Mouse (Mus musculus): ENCODE data around the gene Ccdc107. TPM values are rescaled to one million over a fixed set of nuclear protein-coding genes. Genes with fewer than 3 reads are reported as not detected.

Gene Ccdc107
- total RNA-seq, 2 experiments from 2014 or later = 25.0 to 26.0 TPM

GRCm38 (mm10) chr4:43513300-43513699 lies 20.6 kb downstream of the Ccdc107 start:
- no peak for DNase-seq

DNA sequence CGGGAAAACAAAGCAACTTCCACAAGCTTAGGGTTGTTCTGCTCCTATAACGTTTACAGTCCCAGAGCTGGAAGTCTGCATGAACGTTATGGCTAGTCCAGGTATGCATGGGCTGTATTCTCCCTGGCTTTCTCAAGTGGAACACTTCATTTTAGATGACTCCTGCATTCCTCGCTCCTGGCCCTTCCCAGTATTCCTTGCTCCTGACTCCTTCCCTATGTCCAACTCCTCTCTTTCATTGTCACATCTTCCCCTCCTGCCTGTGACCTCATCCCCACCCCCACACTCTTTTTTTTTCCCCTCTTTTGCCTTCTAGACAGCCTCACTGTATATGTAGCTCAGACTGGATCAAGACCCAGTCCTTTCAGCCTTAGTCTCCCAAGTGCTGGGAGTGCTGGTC lies 21.1 kb downstream of the Ccdc107 start:
- DNase-seq = no peak

DNA sequence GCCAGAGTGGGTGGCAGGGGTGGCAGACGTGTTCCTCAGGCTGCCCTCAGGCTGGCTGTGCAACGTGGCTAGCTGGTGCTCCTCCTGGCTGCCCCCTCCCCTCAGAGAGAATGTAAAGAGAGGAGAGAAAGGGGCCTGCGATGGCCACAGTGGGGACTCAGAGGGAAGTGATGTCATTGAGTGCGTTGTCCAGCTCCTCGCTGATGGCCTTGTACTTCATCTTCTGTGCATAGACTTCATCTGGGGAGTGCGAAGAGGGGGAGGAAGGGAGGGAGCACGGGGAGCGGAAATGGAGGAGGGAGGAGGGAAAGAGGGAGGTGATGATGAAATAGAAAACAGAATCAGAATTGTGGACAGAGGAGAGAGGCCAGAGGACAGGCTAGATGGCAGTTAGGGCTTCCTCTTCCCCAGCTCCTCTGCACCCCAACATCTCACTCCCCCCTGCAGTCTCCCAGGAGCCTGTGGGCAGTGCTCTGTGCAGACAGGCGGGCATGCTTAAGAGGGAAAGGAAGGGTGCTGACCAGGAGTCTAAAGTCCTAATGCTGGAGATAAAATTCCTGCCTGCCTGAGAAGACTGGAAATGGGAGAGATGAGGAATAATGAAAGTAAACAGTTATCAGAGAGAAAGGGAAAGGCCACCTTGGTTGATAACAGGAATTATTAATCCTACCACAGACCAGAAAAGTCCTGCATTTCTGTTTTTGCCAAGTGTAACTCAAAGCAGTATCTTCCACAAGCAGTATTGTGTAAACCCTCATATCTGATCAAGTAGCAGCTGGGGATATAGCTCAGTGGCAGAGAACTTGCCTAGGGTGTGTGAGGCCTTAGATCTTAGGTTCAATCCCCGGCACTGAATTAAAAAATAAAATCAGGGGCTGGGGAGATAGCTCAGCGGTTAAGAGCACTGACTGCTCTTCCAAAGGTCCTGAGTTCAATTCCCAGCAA lies 23.3 kb downstream of the Ccdc107 start:
- DNase-seq = no peak

DNA sequence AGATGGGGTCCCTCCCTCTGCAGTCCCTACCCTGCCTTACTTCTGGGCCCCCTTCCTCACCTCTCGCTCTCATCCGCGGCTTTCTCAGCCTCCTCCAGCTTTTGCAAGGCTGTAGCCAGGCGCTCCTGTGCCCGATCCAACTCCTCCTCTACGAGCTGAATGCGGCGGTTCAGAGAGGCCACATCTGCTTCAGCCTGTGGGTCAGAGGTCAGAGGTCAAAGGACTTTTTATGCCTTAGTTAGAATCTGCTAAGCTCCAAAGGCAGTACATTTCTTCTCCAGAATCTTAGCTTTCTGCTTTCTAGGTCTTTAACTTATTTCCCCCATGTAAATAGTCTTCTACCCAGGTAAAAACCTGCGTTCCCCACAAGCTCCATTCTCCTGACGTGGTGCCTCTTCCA lies 26.9 kb downstream of the Ccdc107 start:
- DNase-seq = no peak

GRCm38 (mm10) chr4:43519956-43520355 lies 27.3 kb downstream of the Ccdc107 start:
- peak; percentile 83 to 86 for DNase-seq

GRCm38 (mm10) chr4:43527880-43528279 lies 35.2 kb downstream of the Ccdc107 start:
- DNase-seq = no peak

DNA sequence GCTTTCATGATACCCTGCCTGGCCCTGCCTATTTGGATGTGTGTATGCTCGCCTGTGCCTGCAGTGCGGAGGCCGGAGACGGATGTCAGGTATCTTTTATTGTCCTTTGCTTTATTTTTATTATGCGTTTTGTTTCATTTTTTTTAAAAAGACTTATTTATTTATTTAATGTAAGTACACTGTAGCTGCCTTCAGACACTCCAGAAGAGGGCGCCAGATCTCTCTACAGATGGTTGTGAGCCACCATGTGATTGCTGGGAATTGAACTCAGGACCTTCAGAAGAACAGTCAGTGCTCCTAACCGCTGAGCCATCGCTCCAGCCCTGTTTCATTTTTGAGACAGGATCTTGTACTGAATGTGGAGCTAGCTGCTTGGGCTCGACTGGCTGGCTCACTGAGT lies 35.8 kb downstream of the Ccdc107 start:
- no peak for DNase-seq

DNA sequence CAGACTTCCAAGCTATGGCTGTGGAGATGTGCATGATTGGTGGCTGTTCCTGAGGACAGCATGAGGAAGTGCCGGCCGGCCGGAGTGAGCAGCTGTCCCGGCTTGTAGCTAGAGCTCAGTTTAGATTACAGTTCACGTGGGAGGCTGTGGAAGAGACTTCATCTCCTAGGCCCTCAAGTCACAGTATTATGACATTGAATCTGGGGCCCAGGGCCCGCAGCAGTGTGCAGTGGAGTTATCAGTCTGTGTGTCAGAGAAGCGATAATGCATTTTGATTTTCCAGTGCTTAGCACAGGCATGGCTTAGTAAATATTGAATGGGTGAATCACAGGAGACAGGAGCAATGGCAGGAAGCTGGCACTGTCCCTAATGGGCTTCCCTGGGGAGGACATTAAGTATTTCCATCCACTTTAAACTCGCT lies 37.4 kb downstream of the Ccdc107 start:
- DNase-seq = no peak

DNA sequence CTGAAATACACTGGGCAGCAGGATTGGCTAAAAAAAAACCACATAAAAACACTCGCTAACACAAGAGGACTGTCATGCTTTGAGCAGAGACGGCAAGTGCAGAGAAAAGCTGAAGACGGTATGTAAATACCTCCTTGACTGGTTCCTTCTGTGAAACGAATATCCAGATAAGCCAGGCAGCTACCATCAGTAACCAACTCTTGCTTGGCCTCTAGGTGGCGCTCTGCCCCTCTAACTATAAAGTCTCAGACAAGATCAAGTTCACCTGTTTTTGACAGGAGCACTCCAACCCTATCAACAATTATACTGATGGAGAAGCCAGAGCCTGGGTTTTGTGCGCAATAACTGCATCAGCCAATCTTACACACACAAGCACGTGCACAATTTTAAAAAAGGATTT lies 37.9 kb downstream of the Ccdc107 start:
- DNase-seq = peak; percentile 59 to 62

DNA sequence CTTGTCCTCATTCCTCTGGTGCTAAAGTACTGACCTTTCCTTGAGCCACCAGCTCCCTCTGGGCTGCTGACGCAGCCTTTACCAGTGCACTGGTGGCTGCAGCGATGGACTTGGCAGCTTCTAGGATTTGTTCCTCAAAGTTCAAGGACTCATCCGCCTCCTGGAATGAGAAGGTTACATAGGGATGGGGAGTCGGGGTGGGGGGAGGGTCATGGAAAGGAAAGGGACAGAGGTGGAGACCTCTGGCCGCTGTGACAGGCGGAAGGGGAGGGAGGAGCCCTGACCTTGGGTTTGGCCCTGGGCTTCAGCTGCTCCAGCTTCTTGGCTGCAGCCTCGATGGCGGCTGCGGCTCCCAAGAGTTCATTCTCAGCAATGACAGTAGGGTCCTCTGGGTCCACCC lies 40.6 kb downstream of the Ccdc107 start:
- no peak for DNase-seq

DNA sequence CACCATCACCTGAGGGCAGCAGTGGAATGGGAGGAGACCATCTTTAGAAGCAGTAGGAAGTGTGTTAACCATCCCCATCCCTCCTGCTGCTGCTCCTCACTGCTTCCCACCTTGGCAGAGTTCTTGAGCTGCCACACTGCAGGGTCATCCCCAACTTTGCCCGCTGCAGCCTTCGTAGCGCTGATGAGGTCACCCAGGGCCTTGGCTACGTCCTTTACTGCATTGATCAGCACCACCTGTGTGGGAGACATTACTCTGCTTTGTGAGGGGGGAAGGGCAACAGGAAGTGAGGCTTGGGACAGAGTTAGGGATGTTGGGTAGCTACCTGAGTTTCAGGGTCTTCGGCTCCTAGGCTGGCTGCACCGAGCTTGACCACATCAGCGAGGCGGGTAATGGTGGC lies 42.9 kb downstream of the Ccdc107 start:
- no peak for DNase-seq

DNA sequence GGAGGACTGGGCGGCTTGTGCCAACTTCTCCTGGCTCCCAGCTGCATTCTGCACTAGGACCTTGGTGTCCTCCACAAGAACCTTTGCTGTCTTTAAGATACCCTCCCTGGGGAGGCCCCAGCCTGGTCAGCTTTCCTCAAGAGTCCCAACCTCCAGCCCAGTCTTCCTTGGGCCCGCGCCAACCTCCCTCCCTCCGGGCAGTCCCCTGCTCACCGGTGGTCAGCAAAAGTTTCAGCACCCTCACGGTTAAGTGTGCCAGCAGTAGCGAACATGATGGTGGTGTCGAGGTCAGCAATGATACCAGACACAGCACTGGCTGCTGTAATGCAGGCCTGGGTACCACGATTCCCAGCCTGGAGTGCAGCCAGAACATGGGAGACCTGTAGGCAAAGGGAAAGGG lies 43.3 kb downstream of the Ccdc107 start:
- DNase-seq = no peak

- DNase-seq = no peak
These were observed 49.3 kb downstream of the Ccdc107 start for GRCm38 (mm10) chr4:43542044-43542443.

Other genes with a start within 250 kb of the Ccdc107 start
- under 1 TPM; 0.20 to 0.22 TPM for gene Atp8b5, start 225.7 kb upstream of the Ccdc107 start, total RNA-seq (2021)
- 100 to 1,000 TPM; 104 to 120 TPM for gene Rusc2, start 110.9 kb upstream of the Ccdc107 start, total RNA-seq (2021)
- 1 to 10 TPM in 1 of 2 experiments, under 1 TPM in 1; 0.72 to 2.6 TPM for gene Fam166b, start 63.8 kb upstream of the Ccdc107 start, total RNA-seq (2021)
- gene Tesk1, start 51.0 kb upstream of the Ccdc107 start, total RNA-seq (2021) = 10 to 100 TPM; 76.2 to 76.3 TPM
- gene Cd72, start 38.3 kb upstream of the Ccdc107 start, total RNA-seq (2021) = not detected
- gene Sit1, start 9.2 kb upstream of the Ccdc107 start, total RNA-seq (2021) = not detected
- under 1 TPM; 0.56 to 0.82 TPM for gene Arhgef39, start 6.8 kb downstream of the Ccdc107 start, total RNA-seq (2021)
- under 1 TPM; 0.17 to 0.35 TPM for gene Car9, start 14.1 kb downstream of the Ccdc107 start, total RNA-seq (2021)
- gene Tpm2, start 30.9 kb downstream of the Ccdc107 start, total RNA-seq (2021) = 1 to 10 TPM; 4.8 to 6.9 TPM
- 10 to 100 TPM; 72.6 to 73.2 TPM for gene Creb3, start 69.4 kb downstream of the Ccdc107 start, total RNA-seq (2021)
- 10 to 100 TPM; 44.8 to 49.0 TPM for gene Tln1, start 69.8 kb downstream of the Ccdc107 start, total RNA-seq (2021)
- 10 to 100 TPM; 43.2 to 51.2 TPM for gene Rgp1, start 85.8 kb downstream of the Ccdc107 start, total RNA-seq (2021)
- gene Gba2, start 86.0 kb downstream of the Ccdc107 start, total RNA-seq (2021) = 10 to 100 TPM; 58.8 to 59.6 TPM
- not detected for gene Msmp, start 91.6 kb downstream of the Ccdc107 start, total RNA-seq (2021)
- 10 to 100 TPM; 51.6 to 59.1 TPM for gene Npr2, start 139.0 kb downstream of the Ccdc107 start, total RNA-seq (2021)
- gene Spag8, start 160.7 kb downstream of the Ccdc107 start, total RNA-seq (2021) = 1 to 10 TPM in 1 of 2 experiments, under 1 TPM in 1; 0.87 to 1.4 TPM
- gene Hint2, start 163.6 kb downstream of the Ccdc107 start, total RNA-seq (2021) = 10 to 100 TPM; 29.6 to 33.2 TPM
- 10 to 100 TPM; 66.7 to 67.3 TPM for gene Tmem8b, start 176.1 kb downstream of the Ccdc107 start, total RNA-seq (2021)
- 1 to 10 TPM; 1.3 to 1.5 TPM for gene Fam221b, start 176.2 kb downstream of the Ccdc107 start, total RNA-seq (2021)
- gene Olfr70, start 207.9 kb downstream of the Ccdc107 start, total RNA-seq (2021) = not detected
- not detected for gene Olfr71, start 217.4 kb downstream of the Ccdc107 start, total RNA-seq (2021)
- 1 to 10 TPM in 1 of 2 experiments, under 1 TPM in 1; 0.47 to 1.2 TPM for gene Hrct1, start 234.3 kb downstream of the Ccdc107 start, total RNA-seq (2021)
- 1 to 10 TPM in 1 of 2 experiments, under 1 TPM in 1; 0.61 to 1.1 TPM for gene Spaar, start 237.1 kb downstream of the Ccdc107 start, total RNA-seq (2021)